ENCODE assay signal across 14 mouse cellular contexts in the genomic region with DNA sequence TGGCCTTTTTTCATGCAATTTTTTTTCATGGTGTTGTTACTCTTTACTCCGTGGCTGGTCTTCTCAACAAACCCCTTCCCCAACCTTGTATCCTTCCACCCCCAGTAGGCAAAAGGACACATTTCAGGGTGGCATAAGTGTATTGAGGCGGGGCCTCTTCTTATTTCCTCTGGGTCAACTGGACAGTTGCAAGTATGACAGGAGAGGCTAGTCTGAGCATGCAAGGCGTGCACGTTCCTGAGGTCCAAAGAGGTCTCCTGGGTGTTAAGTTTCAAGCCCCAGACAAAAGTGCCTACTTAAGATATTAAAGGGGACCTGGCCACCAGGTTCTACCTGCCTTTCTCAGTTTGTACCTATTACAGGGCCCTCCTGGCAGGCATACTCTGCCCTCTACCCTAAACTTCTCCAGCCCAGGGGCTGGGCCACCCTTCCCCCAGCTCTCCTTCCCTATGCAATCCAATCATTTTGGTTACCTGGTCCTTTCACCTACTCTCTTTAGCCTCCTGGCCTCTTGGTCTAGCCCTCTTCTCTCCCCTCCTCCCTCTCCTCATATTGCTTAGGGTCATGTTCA. TPM values are rescaled to one million over a fixed set of nuclear protein-coding genes. Genes with fewer than 3 reads are reported as not detected.
DNase-seq lines count a peak whose midpoint lies in the region; ATAC-seq and TF ChIP-seq lines count a peak whose summit lies in the region.
"Had no signal": no experiment of that assay in that cellular context is flagged by ENCODE, and none has a peak within 500 bp of the region (broad histone marks: within the 10 kb centered on the region; RNA-seq: fewer than 3 reads in every experiment).

No protein-coding gene starts in this region.

- dilution Hi-C loops in CH12.LX (cut with MboI; ENCODE audit: extremely low pct_ligation_motif_present, extremely low pct_unique_long_range_greater_than_20kb, low sequenced_read_pairs): no loop called here

- H3K79me2 ChIP-seq in CH12.LX (replicated peaks; ENCODE audit: control insufficient read depth, extremely low read depth, insufficient read depth, poor library complexity, severe bottlenecking): no peaks in the 10 kb centered on the region; the same call in 1 of the 2 replicates

- H3K36me3 ChIP-seq in hindbrain, postnatal 0 days (ENCODE audit: insufficient read depth, low read length): no peaks in the 10 kb centered on the region
- no peaks in the 10 kb centered on the region for H3K36me3 ChIP-seq in hindbrain, embryonic 10.5 days
- H3K36me3 ChIP-seq in lung, embryonic 15.5 days: no peaks in the 10 kb centered on the region
- H3K36me3 ChIP-seq in lung, postnatal 0 days (ENCODE audit: insufficient read depth, low read length): no peaks in the 10 kb centered on the region
- H3K36me3 ChIP-seq in CH12.LX (replicated peaks in 1 of 2; ENCODE audit: control insufficient read depth in 1 of 2, insufficient read depth in 1 of 2, low read length in 1 of 2): peaks cover 0 to 5% of the 10 kb centered on the region in 2 experiments

- DNase-seq in cerebellum, adult 8-10 months: peak; percentile 24
- no peak for DNase-seq in cerebellum, postnatal 14 days
- no peak for DNase-seq in hindbrain, postnatal 0 days (ENCODE audit: low spot score)
- DNase-seq in hindbrain, embryonic 10.5 days (ENCODE audit: low spot score): no peak
- no peak for DNase-seq in lung, postnatal 0 days (ENCODE audit: low spot score)
- DNase-seq in CH12.LX (ENCODE audit: extremely low read depth): no peak
- DNase-seq in frontal cortex, postnatal 36 days (ENCODE audit: low spot score in 2 of 2): no peak
- DNase-seq: kidney, postnatal 4 days had no signal

- H3K4me3 ChIP-seq in hindbrain, postnatal 0 days (ENCODE audit: low read length): no peak overlapping the region
- H3K4me3 ChIP-seq in hindbrain, embryonic 10.5 days: no peak overlapping the region
- H3K4me3 ChIP-seq in lung, embryonic 15.5 days: no peak overlapping the region
- no peak overlapping the region for H3K4me3 ChIP-seq in lung, postnatal 0 days (ENCODE audit: low read depth, low read length)
- H3K4me3 ChIP-seq in CH12.LX (replicated peaks in 1 of 3; ENCODE audit: low read depth in 2 of 3, low read length in 2 of 3, poor library complexity in 1 of 3): no peak overlapping the region

- WGBS in hindbrain, postnatal 0 days: 91% methylated on average over 4 of the region's 4 CpGs
- 86% methylated on average over 4 of the region's 4 CpGs for WGBS in hindbrain, embryonic 10.5 days
- 81% methylated on average over 4 of the region's 4 CpGs for WGBS in lung, embryonic 15.5 days
- 74% methylated on average over 4 of the region's 4 CpGs for WGBS in lung, postnatal 0 days

- peaks cover 9% of the 10 kb centered on the region; the same call in 1 of the 2 replicates for H3K4me1 ChIP-seq in hindbrain, postnatal 0 days (ENCODE audit: insufficient read depth, low read length)
- H3K4me1 ChIP-seq in hindbrain, embryonic 10.5 days (replicated peaks): peaks cover 26% of the 10 kb centered on the region
- H3K4me1 ChIP-seq in lung, embryonic 15.5 days: peaks cover 18% of the 10 kb centered on the region
- H3K4me1 ChIP-seq in lung, postnatal 0 days (ENCODE audit: insufficient read depth, low read depth, low read length): no peaks in the 10 kb centered on the region
- peaks cover 11 to 25% of the 10 kb centered on the region in 2 experiments; a peak in 3 of 4 replicates for H3K4me1 ChIP-seq in CH12.LX (ENCODE audit: control insufficient read depth in 1 of 2, insufficient read depth in 2 of 2)

- no peak for TF ChIP-seq POLR2A in CH12.LX (IDR thresholded peaks at IDR 0.05; ENCODE audit: low read depth, low read length)

- H3K27me3 ChIP-seq in hindbrain, postnatal 0 days (ENCODE audit: insufficient read depth, low read length): no peaks in the 10 kb centered on the region
- no peaks in the 10 kb centered on the region for H3K27me3 ChIP-seq in hindbrain, embryonic 10.5 days (ENCODE audit: insufficient read depth, poor library complexity, severe bottlenecking)
- H3K27me3 ChIP-seq in lung, embryonic 15.5 days: no peaks in the 10 kb centered on the region
- H3K27me3 ChIP-seq in lung, postnatal 0 days (replicated peaks; ENCODE audit: insufficient read depth, low read length): no peaks in the 10 kb centered on the region
- no peaks in the 10 kb centered on the region for H3K27me3 ChIP-seq in CH12.LX (replicated peaks)

- in situ Hi-C loops in CH12.LX (cut with MboI; ENCODE audit: low pct_ligation_motif_present, low pct_unique_long_range_greater_than_20kb, low sequenced_read_pairs): loop anchor here (25.0 kb wide), 1 partner anchor 103 kb away; a partner anchor contains a TSS

- TF ChIP-seq CTCF in hindbrain, postnatal 0 days (IDR thresholded peaks at IDR 0.05; ENCODE audit: low read depth): no peak
- TF ChIP-seq CTCF in lung, postnatal 0 days (IDR thresholded peaks at IDR 0.05): no peak
- TF ChIP-seq CTCF in CH12.LX (conservative IDR thresholded peaks at IDR 0.05 in 1 of 2, IDR thresholded peaks at IDR 0.05 in 1 of 2; ENCODE audit: low read depth in 2 of 2, low read length in 2 of 2): no peak

- no peak for TF ChIP-seq EP300 in lung, postnatal 0 days (IDR thresholded peaks at IDR 0.05)
- no peak for TF ChIP-seq EP300 in CH12.LX (IDR thresholded peaks at IDR 0.05; ENCODE audit: low read length)

- no peak for ATAC-seq in hindbrain, postnatal 0 days
- no peak for ATAC-seq in lung, embryonic 15.5 days (ENCODE audit: borderline replicate concordance, extremely low read depth, low FRiP score, low TSS enrichment)
- ATAC-seq in lung, postnatal 0 days: no peak

- no peak overlapping the region for H3K27ac ChIP-seq in hindbrain, postnatal 0 days
- H3K27ac ChIP-seq in hindbrain, embryonic 10.5 days: no peak overlapping the region
- H3K27ac ChIP-seq in lung, embryonic 15.5 days: no peak overlapping the region
- H3K27ac ChIP-seq in lung, postnatal 0 days (ENCODE audit: low read length): no peak overlapping the region
- no peak overlapping the region for H3K27ac ChIP-seq in CH12.LX (ENCODE audit: insufficient read depth, low read depth)

- TF ChIP-seq RAD21 in CH12.LX (IDR thresholded peaks at IDR 0.05; ENCODE audit: low read depth, low read length): no peak

- peak overlapping the region; percentile 70; the same call in 1 of the 2 replicates for H3K4me2 ChIP-seq in hindbrain, postnatal 0 days (ENCODE audit: low read depth, low read length)
- H3K4me2 ChIP-seq in lung, embryonic 15.5 days: peak overlapping the region; percentile 69; the same call in 1 of the 2 replicates
- no peak overlapping the region for H3K4me2 ChIP-seq in lung, postnatal 0 days (replicated peaks; ENCODE audit: low read depth, low read length)
- H3K4me2 ChIP-seq in CH12.LX (ENCODE audit: insufficient read depth, low read depth, poor library complexity, severe bottlenecking): no peak overlapping the region

- no peaks in the 10 kb centered on the region for H3K9me3 ChIP-seq in hindbrain, postnatal 0 days (ENCODE audit: low read length)
- H3K9me3 ChIP-seq in hindbrain, embryonic 10.5 days: peaks cover 4% of the 10 kb centered on the region; the same call in 1 of the 2 replicates
- no peaks in the 10 kb centered on the region for H3K9me3 ChIP-seq in lung, embryonic 15.5 days
- H3K9me3 ChIP-seq in lung, postnatal 0 days (ENCODE audit: low read length): no peaks in the 10 kb centered on the region
- no peaks in the 10 kb centered on the region for H3K9me3 ChIP-seq in CH12.LX (replicated peaks; ENCODE audit: low read length)

- no peak overlapping the region for H3K9ac ChIP-seq in hindbrain, postnatal 0 days (replicated peaks; ENCODE audit: low read length)
- no peak overlapping the region for H3K9ac ChIP-seq in lung, embryonic 15.5 days
- H3K9ac ChIP-seq in lung, postnatal 0 days (replicated peaks; ENCODE audit: low read depth): no peak overlapping the region
- no peak overlapping the region for H3K9ac ChIP-seq in CH12.LX (ENCODE audit: insufficient read depth, low read depth)

RNA-seq across cellular contexts. Expression of a gene that starts 1.9 kb away (rescaled TPM):
- 3.2 and 4.2 TPM in 2 replicates for total RNA-seq in hindbrain, postnatal 0 days (2014; rRNA removed)
- 12.0 and 15.3 TPM in 2 replicates for polyA plus RNA-seq in hindbrain, postnatal 0 days (2015; fragmentation: Nextera tagmentation; extraction: Ambion mirVana)
- polyA plus RNA-seq in hindbrain, embryonic 10.5 days (2016; fragmentation: Nextera tagmentation; extraction: Ambion mirVana): 8.5 and 9.6 TPM in 2 replicates
- polyA plus RNA-seq in lung, embryonic 15.5 days (2015; fragmentation: Nextera tagmentation; extraction: Ambion mirVana): 5.6 and 7.1 TPM in 2 replicates
- polyA plus RNA-seq in lung, postnatal 0 days (2015; fragmentation: Nextera tagmentation; extraction: Ambion mirVana): 4.7 and 5.5 TPM in 2 replicates
- total RNA-seq in CH12.LX (2012; rRNA removed) (0.50 and 0.51 TPM in 2 replicates), CH12.LX (2014; rRNA removed) (0.46 and 0.58 TPM in 2 replicates)
- polyA plus RNA-seq in CH12.LX (2012; ENCODE audit: insufficient read length, low read depth): 0.56 and 0.87 TPM in 2 replicates

RNA-seq across cellular contexts. Expression of a gene that starts 32.0 kb away (rescaled TPM):
- not detected in 2 replicates for total RNA-seq in hindbrain, postnatal 0 days (2014; rRNA removed)
- 0.59 and 0.62 TPM in 2 replicates for polyA plus RNA-seq in hindbrain, postnatal 0 days (2015; fragmentation: Nextera tagmentation; extraction: Ambion mirVana)
- polyA plus RNA-seq in hindbrain, embryonic 10.5 days (2016; fragmentation: Nextera tagmentation; extraction: Ambion mirVana): 0.24 TPM in 1 of 2 replicates, not detected in the other
- polyA plus RNA-seq in lung, embryonic 15.5 days (2015; fragmentation: Nextera tagmentation; extraction: Ambion mirVana): 0.25 TPM in 1 of 2 replicates, not detected in the other
- not detected in 2 replicates for polyA plus RNA-seq in lung, postnatal 0 days (2015; fragmentation: Nextera tagmentation; extraction: Ambion mirVana)
- total RNA-seq in CH12.LX (2012; rRNA removed) (not detected in 2 replicates), CH12.LX (2014; rRNA removed) (not detected in 2 replicates)
- not detected in 2 replicates for polyA plus RNA-seq in CH12.LX (2012; ENCODE audit: insufficient read length, low read depth)
- total RNA-seq: gastrocnemius, adult 18-20 months; left cerebral cortex, postnatal 10 days had no signal
- polyA plus RNA-seq: activated CD4-positive, CD25-positive, alpha-beta regulatory T cell, adult 4 months; cortical plate, adult 2 months; lung, embryonic 16.5 days had no signal

RNA-seq across cellular contexts. Expression of a gene that starts 46.6 kb away (rescaled TPM):
- total RNA-seq in hindbrain, postnatal 0 days (2014; rRNA removed): 5.8 and 9.5 TPM in 2 replicates
- polyA plus RNA-seq in hindbrain, postnatal 0 days (2015; fragmentation: Nextera tagmentation; extraction: Ambion mirVana): 15.0 and 17.6 TPM in 2 replicates
- 6.8 and 7.2 TPM in 2 replicates for polyA plus RNA-seq in hindbrain, embryonic 10.5 days (2016; fragmentation: Nextera tagmentation; extraction: Ambion mirVana)
- polyA plus RNA-seq in lung, embryonic 15.5 days (2015; fragmentation: Nextera tagmentation; extraction: Ambion mirVana): 5.6 and 7.3 TPM in 2 replicates
- polyA plus RNA-seq in lung, postnatal 0 days (2015; fragmentation: Nextera tagmentation; extraction: Ambion mirVana): 2.8 and 4.0 TPM in 2 replicates
- not detected in 2 replicates for total RNA-seq in CH12.LX (2012; rRNA removed)
- total RNA-seq in CH12.LX (2014; rRNA removed): not detected in 2 replicates
- polyA plus RNA-seq in CH12.LX (2012; ENCODE audit: insufficient read length, low read depth): not detected in 2 replicates

RNA-seq across cellular contexts. Expression of a gene that starts 59.0 kb away (rescaled TPM):
- total RNA-seq in hindbrain, postnatal 0 days (2014; rRNA removed): 2.7 and 3.1 TPM in 2 replicates
- polyA plus RNA-seq in hindbrain, postnatal 0 days (2015; fragmentation: Nextera tagmentation; extraction: Ambion mirVana): 4.6 and 5.0 TPM in 2 replicates
- 3.4 and 3.5 TPM in 2 replicates for polyA plus RNA-seq in hindbrain, embryonic 10.5 days (2016; fragmentation: Nextera tagmentation; extraction: Ambion mirVana)
- polyA plus RNA-seq in lung, embryonic 15.5 days (2015; fragmentation: Nextera tagmentation; extraction: Ambion mirVana): 1.5 and 1.6 TPM in 2 replicates
- 0.18 and 0.21 TPM in 2 replicates for polyA plus RNA-seq in lung, postnatal 0 days (2015; fragmentation: Nextera tagmentation; extraction: Ambion mirVana)
- total RNA-seq in CH12.LX (2012; rRNA removed) (not detected in 2 replicates), CH12.LX (2014; rRNA removed) (not detected in 2 replicates)
- not detected in 2 replicates for polyA plus RNA-seq in CH12.LX (2012; ENCODE audit: insufficient read length, low read depth)

Comparison
In these comparisons a context has a peak if more than half of its experiments do, and no peak if none do; other contexts are left out.
1. H3K4me2 ChIP-seq: peak in hindbrain, postnatal 0 days (single experiment) and lung, embryonic 15.5 days (single experiment); none in lung, postnatal 0 days (single experiment) and CH12.LX (single experiment).